Mouse (Mus musculus): ENCODE measurements at regions not wholly inside any gene's neighbourhood (a gene's known extent, or its start where the extent isn't known, plus 50 kb on each side); places are given as distances from the start of the nearest gene placed in this dataset.

GRCm38 (mm10) chr11:112252548-112252947 lies 529.5 kb upstream of the Sox9 start:
- TF ChIP-seq CTCF (IDR thresholded peaks at IDR 0.05; ENCODE audit: low read depth) (no peak), EP300 (IDR thresholded peaks at IDR 0.05; ENCODE audit: low read depth) (no peak)
